Mouse (Mus musculus) CD4-positive, CD25-positive, alpha-beta regulatory T cell (primary cell): ENCODE data around the gene Gm11361. TPM values are rescaled to one million over a fixed set of nuclear protein-coding genes. Genes with fewer than 3 reads are reported as not detected.

Experiments
- polyA plus RNA-seq: library from polyadenylated mRNA; unstranded; fragments of 100-300 nt; shearing (Covaris generic); gene quantifications from one replicate; pipeline ENCODE4 v1.2.1, GENCODE M21; 2017

Gene Gm11361
- polyA plus RNA-seq = not detected

GRCm38 (mm10) chr13:28257228-28257627 is at the start of gene Gm11361:
Gm11361 (plus strand) TSS chr13:28257528.

Other genes starting within 250 kb of the Gm11361 start
- gene Prl4a1, start 241.3 kb upstream of the Gm11361 start, polyA plus RNA-seq = not detected
- not detected for gene Prl5a1, start 115.0 kb upstream of the Gm11361 start, polyA plus RNA-seq